Mouse (Mus musculus) liver, postnatal 0 days (tissue): Measurements from ENCODE around the gene Robo1. TPM values are rescaled to one million over a fixed set of nuclear protein-coding genes. Genes with fewer than 3 reads are reported as not detected.

Experiments
- ATAC-seq: fragments of 200-750 bp; cut with Nextera tagmentation; 2 replicates; pipeline ENCODE4 v1.8.0; 2017; ENCODE audit warnings: mild to moderate bottlenecking, moderate library complexity
- DNase-seq: peaks from one replicate; pipeline ENCODE4 v3.0.0-alpha.2; 2016
- H3K27ac ChIP-seq: fragments of 300-500 bp; sonication (generic); 2 replicates; pipeline ENCODE4 v1.5.1; 2014; ENCODE audit warnings: antibody characterized with exemption, moderate library complexity, mild to moderate bottlenecking, low read depth
- H3K27me3 ChIP-seq: fragments of 300-500 bp; sonication (generic); 2 replicates; pipeline ENCODE4 v1.6.1; 2014; ENCODE audit warnings: low read length, control low read depth, mixed read lengths; ENCODE audit not compliant: insufficient read depth
- H3K36me3 ChIP-seq: fragments of 300-500 bp; sonication (generic); replicated peaks from 2 replicates; pipeline ENCODE4 v1.6.1; 2014; ENCODE audit warnings: mild to moderate bottlenecking, control low read depth, low read length, moderate library complexity, mixed read lengths; ENCODE audit not compliant: insufficient read depth
- H3K4me1 ChIP-seq: fragments of 300-500 bp; sonication (generic); 2 replicates; pipeline ENCODE4 v1.6.1; 2014; ENCODE audit warnings: antibody characterized with exemption, mild to moderate bottlenecking, control low read depth; ENCODE audit not compliant: insufficient read depth
- H3K4me2 ChIP-seq: fragments of 300-500 bp; sonication (generic); 2 replicates; pipeline ENCODE4 v1.6.1; 2014; ENCODE audit warnings: low read depth, mild to moderate bottlenecking, low read length, moderate library complexity, mixed read lengths
- H3K4me3 ChIP-seq: fragments of 300-500 bp; sonication (generic); 2 replicates; pipeline ENCODE4 v1.5.1; 2014; ENCODE audit warnings: low read depth, low read length
- H3K9ac ChIP-seq: fragments of 300-500 bp; sonication (generic); replicated peaks from 2 replicates; pipeline ENCODE4 v1.6.1; 2014; ENCODE audit warnings: mild to moderate bottlenecking, moderate library complexity
- H3K9me3 ChIP-seq: fragments of 300-500 bp; sonication (generic); 2 replicates; pipeline ENCODE4 v1.6.1; 2016; ENCODE audit warnings: mild to moderate bottlenecking, control low read depth, low read length, mixed read lengths
- CTCF ChIP-seq: sonication (generic); IDR thresholded peaks from 2 replicates; pipeline ENCODE4 v1.5.1; 2016; ENCODE audit warnings: antibody characterized with exemption, low read depth
- EP300 ChIP-seq: IDR thresholded peaks from 2 replicates; pipeline ENCODE4 v1.6.1; 2016; ENCODE audit warnings: antibody characterized with exemption, low read depth, mild to moderate bottlenecking
- WGBS: fragments of 180-500 bp; shearing (Covaris S2); extraction: QIAGEN DNeasy Blood & Tissue Kit; methylation state at CpG from one replicate; pipeline ENCODE4 v1.1.7; 2014; ENCODE audit not compliant: insufficient replicate concordance; 5-methylcytosine and 5-hydroxymethylcytosine counted together
- polyA plus RNA-seq: library from polyadenylated mRNA; unstranded; fragments of >200 nt; fragmentation: Nextera tagmentation; extraction: Ambion mirVana; gene quantifications from 2 replicates; pipeline ENCODE4 v1.2.1, GENCODE M21; 2015

The Robo1 gene
- polyA plus RNA-seq, 1 experiment from 2014 or later = 2.4 TPM

DNA sequence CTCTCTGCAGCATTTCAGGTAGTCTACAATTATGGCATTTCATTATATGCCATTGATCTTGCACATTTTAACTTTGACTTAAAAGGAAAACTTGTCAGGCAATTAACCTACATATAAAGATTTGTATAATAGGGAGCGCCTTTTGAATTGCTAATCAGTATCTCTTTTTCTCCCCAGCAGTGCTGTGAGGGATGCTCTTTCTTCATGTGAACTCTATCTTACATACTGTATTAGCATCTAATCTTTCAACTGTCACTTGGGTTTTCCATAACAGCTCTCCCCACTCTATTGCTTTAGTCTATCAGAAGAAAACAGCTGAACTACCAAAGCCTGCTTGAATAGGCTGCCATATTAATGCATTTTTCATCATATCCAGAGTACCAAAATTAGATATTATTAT, 29.7 kb downstream of the Robo1 start:
- whole genome bisulfite sequencing = 79% methylated on average over 1 of the region's 1 CpGs
- Histone ChIP-seq H3K4me2 (no peak overlapping the region), H3K9me3 (no peaks in the 10 kb centered on the region), H3K4me1 (no peaks in the 10 kb centered on the region), H3K9ac (no peak overlapping the region), H3K27me3 (no peaks in the 10 kb centered on the region), H3K27ac (no peak overlapping the region), H3K4me3 (no peak overlapping the region), H3K36me3 (no peaks in the 10 kb centered on the region)
- TF ChIP-seq CTCF = no peak
- no peak for TF ChIP-seq EP300
- DNase-seq (no peak), ATAC-seq (no peak)

DNA sequence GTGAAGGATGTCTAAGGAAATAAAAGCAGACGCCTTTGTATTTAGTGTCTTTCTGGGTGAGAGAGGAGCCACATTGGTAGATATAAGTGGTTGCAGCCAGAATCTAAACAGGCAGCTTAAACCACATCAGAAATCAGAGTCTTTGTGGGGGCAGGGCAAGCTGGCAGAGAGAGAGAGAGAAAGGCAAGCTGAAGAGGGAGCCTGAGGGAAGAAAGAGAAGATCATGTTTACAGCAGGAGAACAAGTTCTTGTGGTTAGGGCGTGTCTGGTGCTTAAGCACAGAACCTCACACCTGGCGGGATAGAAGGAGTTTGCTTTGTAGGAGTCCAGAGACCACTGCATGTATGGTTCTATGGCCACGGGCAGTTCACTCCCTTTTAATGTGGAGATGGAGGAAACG, 42.3 kb downstream of the Robo1 start:
- Histone ChIP-seq H3K9ac (no peak overlapping the region), H3K36me3 (no peaks in the 10 kb centered on the region), H3K4me3 (no peak overlapping the region), H3K4me2 (no peak overlapping the region), H3K27me3 (no peaks in the 10 kb centered on the region), H3K4me1 (no peaks in the 10 kb centered on the region), H3K9me3 (no peaks in the 10 kb centered on the region), H3K27ac (no peak overlapping the region)
- ATAC-seq (no peak), DNase-seq (no peak)
- no peak for TF ChIP-seq EP300
- TF ChIP-seq CTCF = no peak
- 64% methylated on average over 5 of the region's 5 CpGs for WGBS

DNA sequence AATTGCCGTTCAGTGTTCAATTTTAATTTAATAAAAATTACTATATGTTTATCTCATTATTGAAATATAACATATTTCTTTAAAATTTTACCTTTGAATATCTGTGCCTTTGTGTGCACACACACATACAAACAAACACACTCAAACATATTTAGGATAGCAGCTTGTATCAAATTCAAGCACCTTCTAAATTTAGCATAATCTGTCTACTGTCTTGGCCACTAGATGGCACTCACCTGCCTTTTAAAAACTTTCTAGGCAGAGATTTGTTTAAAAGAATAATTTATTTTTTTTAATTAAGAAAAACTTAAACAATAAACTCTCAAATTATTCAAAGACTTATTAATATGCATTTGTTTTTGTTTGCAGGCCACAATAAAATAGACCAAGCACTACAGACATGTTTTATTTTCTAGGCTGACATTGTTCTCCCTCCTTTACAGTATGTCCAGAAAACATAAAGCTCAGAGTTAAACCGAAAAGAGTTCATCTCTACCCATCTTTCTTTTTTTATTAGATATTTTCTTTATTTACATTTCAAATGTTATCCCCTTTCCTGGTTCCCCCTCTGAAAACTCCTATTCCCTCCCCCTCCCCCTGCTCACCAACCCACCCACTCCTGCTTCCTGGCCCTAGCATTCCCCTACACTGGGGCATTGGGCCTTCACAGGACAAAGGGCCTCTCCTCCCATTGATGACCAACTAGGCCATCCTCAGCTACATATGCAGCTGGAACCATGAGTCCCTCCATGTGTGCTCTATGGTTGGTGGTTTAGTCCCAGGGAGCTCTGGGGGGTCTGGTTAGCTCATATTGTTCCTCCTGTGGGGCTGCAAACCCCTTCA, 48.6 kb downstream of the Robo1 start:
- Histone ChIP-seq H3K4me3 (no peak overlapping the region), H3K9me3 (no peaks in the 10 kb centered on the region), H3K4me1 (no peaks in the 10 kb centered on the region), H3K9ac (no peak overlapping the region), H3K27ac (no peak overlapping the region), H3K36me3 (no peaks in the 10 kb centered on the region), H3K4me2 (no peak overlapping the region), H3K27me3 (no peaks in the 10 kb centered on the region)
- TF ChIP-seq CTCF (peak; percentile 38), EP300 (no peak)
- WGBS = 80% methylated on average over 2 of the region's 2 CpGs
- ATAC-seq (no peak), DNase-seq (no peak)

DNA sequence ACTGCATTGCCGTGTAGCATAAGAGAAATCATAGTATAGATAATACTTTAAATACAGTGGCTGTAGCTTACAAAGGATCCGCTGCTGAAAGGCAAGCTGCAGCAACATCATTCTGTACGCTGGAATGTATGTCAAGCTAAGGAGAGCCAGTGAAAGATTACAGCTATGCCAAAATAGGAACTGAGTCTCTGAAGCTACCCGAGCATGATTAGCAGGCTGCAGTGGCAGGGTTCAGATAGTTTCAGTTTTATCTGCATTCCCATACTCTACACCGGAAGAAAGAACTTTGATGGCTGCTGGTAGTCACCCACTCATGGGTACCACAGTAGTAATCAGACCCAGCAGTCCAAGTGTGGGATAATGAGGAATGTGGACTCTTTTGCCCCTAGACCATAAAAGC, 68.8 kb downstream of the Robo1 start:
- TF ChIP-seq EP300 = no peak
- H3K4me3 ChIP-seq = no peak overlapping the region
- no peak overlapping the region for H3K9ac ChIP-seq
- no peak overlapping the region for H3K27ac ChIP-seq
- H3K9me3 ChIP-seq = no peaks in the 10 kb centered on the region
- ATAC-seq (no peak), DNase-seq (no peak)
- no peak overlapping the region; the same call in 1 of the 2 replicates for H3K4me2 ChIP-seq
- 57% methylated on average over 5 of the region's 5 CpGs for WGBS
- H3K36me3 ChIP-seq = no peaks in the 10 kb centered on the region
- no peaks in the 10 kb centered on the region for H3K27me3 ChIP-seq
- H3K4me1 ChIP-seq = no peaks in the 10 kb centered on the region

DNA sequence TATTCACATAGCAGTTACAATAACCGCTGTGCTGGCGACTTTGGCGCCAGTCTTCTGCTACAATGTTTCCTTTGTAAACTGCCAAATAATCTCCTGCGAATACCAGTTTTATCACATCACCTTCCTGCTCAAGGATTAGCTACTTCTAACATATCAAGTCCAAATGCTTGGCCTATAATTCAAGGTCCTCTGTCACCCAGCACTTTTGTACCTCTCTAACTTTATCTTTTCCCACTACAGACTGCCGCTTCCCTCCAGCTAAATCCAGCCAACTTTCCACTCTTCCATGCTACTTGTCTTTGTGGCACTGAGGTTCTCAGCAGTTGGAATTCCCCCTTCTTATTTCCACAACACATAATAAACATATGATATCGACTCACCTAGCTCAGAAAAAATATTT, 73.7 kb downstream of the Robo1 start:
- TF ChIP-seq EP300 = no peak
- Histone ChIP-seq H3K36me3 (no peaks in the 10 kb centered on the region), H3K9ac (no peak overlapping the region), H3K27ac (no peak overlapping the region), H3K4me3 (no peak overlapping the region), H3K4me1 (no peaks in the 10 kb centered on the region), H3K4me2 (no peak overlapping the region), H3K9me3 (no peaks in the 10 kb centered on the region), H3K27me3 (no peaks in the 10 kb centered on the region)
- ATAC-seq (no peak), DNase-seq (no peak)
- 74% methylated on average over 6 of the region's 6 CpGs for WGBS

DNA sequence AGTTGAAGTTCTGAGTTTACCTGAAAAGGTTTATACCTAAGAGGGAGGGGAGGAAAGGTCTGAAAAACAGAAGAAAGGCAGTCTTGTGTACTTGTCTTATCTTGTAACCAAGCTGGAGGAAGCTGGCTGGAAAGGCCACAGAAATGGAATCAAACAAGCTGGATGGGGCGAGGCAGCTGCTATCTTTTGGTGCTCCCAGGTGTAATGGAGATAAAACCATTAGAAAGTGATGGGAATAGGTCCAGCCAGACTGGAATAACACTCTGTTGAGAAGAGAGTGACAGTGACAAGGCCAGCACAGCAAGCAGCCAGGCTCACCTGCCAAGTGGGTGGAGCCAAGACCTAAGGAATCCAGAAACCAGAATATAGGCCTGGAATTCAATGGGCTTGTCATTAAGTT, 75.5 kb downstream of the Robo1 start:
- Histone ChIP-seq H3K36me3 (no peaks in the 10 kb centered on the region), H3K9me3 (no peaks in the 10 kb centered on the region), H3K27ac (no peak overlapping the region), H3K9ac (no peak overlapping the region), H3K4me2 (no peak overlapping the region), H3K4me3 (no peak overlapping the region), H3K27me3 (no peaks in the 10 kb centered on the region), H3K4me1 (no peaks in the 10 kb centered on the region)
- no peak for TF ChIP-seq EP300
- ATAC-seq (no peak), DNase-seq (no peak)
- WGBS = 41% methylated on average over 1 of the region's 1 CpGs

DNA sequence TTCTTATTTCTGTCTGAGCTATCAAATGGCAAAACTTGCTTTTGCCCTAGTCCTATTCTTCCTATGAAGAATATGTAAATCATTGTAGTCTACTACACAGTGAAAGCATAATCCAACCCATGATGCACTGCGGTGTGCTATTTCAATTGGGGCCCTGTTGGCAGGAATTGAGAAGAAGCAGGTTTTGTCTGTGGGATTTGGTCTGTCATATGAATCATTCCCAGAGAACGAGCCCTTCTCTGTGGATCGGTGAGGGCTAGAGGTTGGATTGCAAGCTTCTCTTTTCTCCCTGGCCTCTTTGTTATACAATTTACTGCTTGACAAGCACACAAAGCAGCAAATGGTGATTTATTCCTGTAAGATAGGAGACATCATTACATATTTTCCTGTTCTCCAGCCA, 85.4 kb downstream of the Robo1 start:
- DNase-seq (no peak), ATAC-seq (no peak)
- Histone ChIP-seq H3K9me3 (no peaks in the 10 kb centered on the region), H3K36me3 (no peaks in the 10 kb centered on the region), H3K27me3 (no peaks in the 10 kb centered on the region), H3K4me2 (no peak overlapping the region), H3K4me1 (no peaks in the 10 kb centered on the region), H3K27ac (no peak overlapping the region), H3K9ac (no peak overlapping the region), H3K4me3 (no peak overlapping the region)
- 72% methylated on average over 3 of the region's 3 CpGs for WGBS
- TF ChIP-seq CTCF (no peak), EP300 (no peak)
